Mouse (Mus musculus) embryonic fibroblast, embryonic 13.5 days (primary cell): ENCODE data around the gene Birc6.

Experiments used
- CTCF ChIP-seq: IDR thresholded peaks from 2 replicates; pipeline ENCODE4 v1.5.1; 2011; ENCODE audit warnings: mild to moderate bottlenecking, control low read depth, low read length, moderate library complexity, borderline replicate concordance; ENCODE audit not compliant: insufficient read depth
- POLR2A ChIP-seq: IDR thresholded peaks from 2 replicates; pipeline ENCODE4 v1.6.1; 2011; ENCODE audit warnings: low read depth, mild to moderate bottlenecking, control low read depth, low read length, moderate library complexity

DNA sequence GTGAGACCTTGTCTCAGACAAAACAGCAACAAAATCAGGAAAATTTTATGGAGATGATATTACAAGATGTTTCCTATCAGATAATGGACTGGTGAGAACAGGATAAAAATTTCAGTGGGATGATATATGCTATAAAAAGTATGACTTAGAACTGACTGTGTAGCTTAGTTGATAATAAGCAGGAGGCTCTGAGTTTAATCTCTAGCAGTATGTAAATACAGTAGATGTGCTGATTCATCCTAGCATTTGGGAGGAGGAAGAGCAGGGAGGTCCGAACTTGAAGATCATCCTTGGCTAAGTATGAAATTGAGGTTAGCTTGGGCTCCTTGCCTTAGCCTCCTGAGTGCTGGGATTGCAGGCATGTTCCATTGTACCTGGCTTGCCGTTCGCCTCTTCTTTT lies 36.5 kb upstream of the Birc6 start:
- TF ChIP-seq POLR2A (no peak), CTCF (no peak)
